Mouse (Mus musculus): ENCODE data around the gene Vmn2r92.

GRCm38 (mm10) chr17:18189732-18190131 lies 38.0 kb downstream of the Vmn2r92 start:
- no peak for TF ChIP-seq POLR2A (IDR thresholded peaks at IDR 0.05; ENCODE audit: borderline replicate concordance, extremely low read depth, low read depth, low read length)
- no peak for TF ChIP-seq CTCF (IDR thresholded peaks at IDR 0.05; ENCODE audit: insufficient read depth, low read length)
